Mouse (Mus musculus) gastrocnemius, adult 8-10 months (tissue): ENCODE results near the gene Tanc2. TPM values are rescaled to one million over a fixed set of nuclear protein-coding genes. Genes with fewer than 3 reads are reported as not detected.
A peak's percentile ranks its signal among the peaks of the same experiment; 100 is the strongest.

Source experiments
- DNase-seq, 2 experiments: peaks; one replicate each; pipeline ENCODE4 v3.0.0; 2022; ENCODE audit warnings: low spot score in 2 of 2
- total RNA-seq, 4 experiments: library from RNA; stranded (reverse); gene quantifications; 2 replicates each; pipeline ENCODE4 v1.2.4; 2022

Tanc2 gene
- total RNA-seq: 10 to 100 TPM in 1 of 4 experiments, 1 to 10 TPM in 3; 7.0 to 11.0 (median 8.3) TPM

DNA sequence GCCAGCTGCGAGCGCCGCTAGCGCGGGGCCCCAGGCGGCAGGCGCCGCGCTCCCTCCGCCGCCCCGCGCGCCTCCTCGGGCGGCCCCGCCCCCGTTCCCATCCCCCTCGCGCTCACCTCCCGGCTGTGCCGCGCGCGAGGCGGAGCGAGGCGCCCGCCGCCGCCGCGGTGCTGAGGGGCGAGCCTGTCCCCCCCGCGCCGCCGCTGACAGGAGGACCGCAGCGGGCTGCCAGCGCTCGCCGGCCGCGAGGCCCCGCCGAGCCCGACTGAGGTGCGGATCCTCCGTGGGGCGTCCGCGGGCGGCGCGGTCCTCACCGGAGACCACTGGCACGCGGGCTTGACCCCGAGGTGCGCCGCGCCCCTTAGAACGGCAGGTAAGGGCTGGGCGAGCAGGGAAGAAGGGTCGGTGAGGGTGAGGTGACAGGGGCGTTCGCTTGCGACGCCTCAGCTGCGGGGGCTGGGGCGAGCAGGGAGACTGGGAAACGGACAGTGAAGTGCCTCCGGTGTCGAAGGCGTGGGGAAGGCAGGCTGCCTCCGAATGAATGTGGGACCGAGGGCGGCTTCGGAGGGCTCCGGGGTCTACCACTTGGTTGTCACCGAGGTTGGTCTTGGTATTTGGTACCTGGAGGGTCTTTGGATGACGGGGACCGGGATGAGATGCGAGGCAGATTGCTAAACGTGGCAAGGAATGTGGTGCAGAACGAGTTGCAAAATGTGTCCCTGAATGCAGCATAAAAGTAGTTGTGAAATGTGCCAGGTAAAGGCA is at the start of gene Tanc2:
TSS of gene Tanc2 (plus strand) at position 110 of the 765 bp plus-strand sequence.
- DNase-seq: peak; percentile 13 to 36

DNA sequence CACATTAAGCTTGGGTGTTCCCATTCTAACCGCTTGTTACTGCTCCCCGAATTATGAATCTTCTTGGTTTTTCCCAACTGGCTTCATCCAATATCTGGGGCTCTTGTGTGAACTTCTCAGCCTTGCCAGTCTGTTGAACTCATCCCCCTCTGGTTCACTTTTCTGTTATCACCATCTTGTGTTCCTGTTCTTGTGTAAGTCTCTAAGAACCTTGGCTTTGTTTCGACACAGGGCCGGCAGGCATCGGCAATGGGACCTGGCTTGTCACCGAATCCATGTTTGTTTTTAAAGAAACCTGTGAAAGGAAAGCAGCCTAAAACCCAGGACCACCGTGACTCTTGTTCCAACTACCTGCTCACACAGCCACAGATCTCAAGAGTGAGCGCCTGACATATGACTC is 49.0 kb upstream of the Tanc2 start:
- DNase-seq: no peak

DNA sequence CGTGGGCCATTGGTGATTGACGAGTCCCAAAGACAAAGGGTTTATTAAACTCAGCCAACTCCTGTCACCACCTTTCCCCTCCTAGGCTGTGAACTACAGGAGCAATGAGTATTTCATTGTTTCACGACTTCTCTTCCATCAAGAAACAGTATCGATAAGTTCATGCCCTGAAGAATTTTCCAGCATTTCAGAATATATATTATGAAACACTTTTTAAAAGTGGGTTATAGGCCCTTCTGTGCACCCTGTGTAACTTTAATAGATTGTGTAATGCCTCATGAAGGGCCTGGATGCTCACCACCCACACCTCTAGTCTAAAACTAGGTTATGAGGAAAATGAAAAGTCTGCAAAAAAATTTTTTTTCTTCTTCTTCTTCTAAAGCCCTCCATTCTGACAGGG is 48.4 kb upstream of the Tanc2 start:
- DNase-seq: no peak

DNA sequence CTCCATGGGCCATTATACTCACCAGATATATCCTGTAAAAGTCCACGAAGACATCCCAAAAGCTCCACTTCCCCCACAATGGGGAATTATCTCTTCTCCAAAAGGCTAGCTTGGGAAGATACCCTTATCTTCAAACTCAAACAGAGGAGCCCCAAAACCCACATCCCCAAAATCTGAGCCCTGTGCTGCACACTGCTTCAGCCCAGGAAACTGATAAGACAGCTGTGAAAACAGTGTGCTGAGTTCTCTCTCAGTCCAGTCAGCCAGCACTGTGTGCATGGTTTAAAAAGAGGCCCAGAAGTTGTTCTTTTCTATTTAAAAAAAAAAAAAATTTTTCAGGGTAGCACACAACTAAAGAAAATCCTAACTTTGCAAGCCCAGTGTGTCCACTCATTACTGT is 47.7 kb upstream of the Tanc2 start:
- DNase-seq: no peak

DNA sequence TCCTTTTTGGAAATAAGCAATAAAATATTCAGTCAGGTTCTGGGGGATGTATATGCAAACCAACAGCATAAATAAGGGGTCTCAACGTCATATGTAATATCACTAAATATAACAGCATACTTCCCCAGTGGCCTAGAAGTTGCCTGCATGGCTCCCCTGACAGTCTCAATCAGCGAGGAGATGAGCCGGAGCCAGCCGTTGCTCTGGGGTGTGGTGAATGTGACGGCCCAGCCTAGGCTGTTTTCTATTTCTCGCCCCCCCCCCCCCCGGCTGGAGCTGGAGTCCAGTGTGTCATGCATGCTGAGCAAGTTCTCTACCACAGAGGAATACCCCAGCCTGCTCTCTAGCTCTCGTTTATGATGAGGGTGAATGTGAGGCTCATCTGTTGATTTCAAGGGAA is 44.0 kb upstream of the Tanc2 start:
- no peak for DNase-seq

DNA sequence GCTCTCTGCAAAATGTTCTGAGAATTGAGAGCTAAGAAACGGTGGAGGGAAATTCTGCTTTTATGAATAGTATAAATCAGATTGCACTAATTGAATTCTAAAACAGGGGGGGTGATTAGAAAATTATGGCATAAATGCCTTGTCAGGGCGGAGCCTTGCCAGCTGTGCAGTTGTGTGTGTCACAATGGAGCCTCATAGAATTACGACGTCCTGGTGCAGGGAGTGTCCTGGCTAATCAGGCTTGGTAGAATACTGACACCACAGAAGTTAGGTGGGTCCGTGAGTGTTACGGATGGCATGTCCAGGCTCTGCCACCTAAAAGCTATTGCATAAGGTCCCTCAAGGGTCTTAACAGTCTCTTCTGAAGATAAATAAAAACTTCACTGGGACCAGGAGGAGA is 43.4 kb upstream of the Tanc2 start:
- no peak for DNase-seq

DNA sequence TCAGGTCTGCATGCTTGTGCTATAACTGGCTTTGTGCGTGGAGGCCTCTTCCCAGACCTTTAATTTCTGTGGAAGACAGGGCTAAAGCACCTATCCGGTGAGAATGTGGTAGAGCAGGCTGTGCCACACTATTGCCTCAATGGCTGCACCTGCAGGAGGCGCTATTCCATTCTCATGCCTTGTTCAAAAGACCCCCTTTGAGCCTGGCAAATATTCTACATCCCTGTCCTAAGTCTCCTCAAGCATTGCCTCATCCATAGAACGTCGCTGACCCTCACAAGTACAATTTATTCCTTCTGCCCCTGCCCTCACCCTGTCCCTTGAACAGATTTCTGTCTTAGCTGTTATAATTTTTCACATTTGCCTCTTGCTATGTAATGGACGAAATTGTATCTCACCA is 41.4 kb upstream of the Tanc2 start:
- DNase-seq: no peak

DNA sequence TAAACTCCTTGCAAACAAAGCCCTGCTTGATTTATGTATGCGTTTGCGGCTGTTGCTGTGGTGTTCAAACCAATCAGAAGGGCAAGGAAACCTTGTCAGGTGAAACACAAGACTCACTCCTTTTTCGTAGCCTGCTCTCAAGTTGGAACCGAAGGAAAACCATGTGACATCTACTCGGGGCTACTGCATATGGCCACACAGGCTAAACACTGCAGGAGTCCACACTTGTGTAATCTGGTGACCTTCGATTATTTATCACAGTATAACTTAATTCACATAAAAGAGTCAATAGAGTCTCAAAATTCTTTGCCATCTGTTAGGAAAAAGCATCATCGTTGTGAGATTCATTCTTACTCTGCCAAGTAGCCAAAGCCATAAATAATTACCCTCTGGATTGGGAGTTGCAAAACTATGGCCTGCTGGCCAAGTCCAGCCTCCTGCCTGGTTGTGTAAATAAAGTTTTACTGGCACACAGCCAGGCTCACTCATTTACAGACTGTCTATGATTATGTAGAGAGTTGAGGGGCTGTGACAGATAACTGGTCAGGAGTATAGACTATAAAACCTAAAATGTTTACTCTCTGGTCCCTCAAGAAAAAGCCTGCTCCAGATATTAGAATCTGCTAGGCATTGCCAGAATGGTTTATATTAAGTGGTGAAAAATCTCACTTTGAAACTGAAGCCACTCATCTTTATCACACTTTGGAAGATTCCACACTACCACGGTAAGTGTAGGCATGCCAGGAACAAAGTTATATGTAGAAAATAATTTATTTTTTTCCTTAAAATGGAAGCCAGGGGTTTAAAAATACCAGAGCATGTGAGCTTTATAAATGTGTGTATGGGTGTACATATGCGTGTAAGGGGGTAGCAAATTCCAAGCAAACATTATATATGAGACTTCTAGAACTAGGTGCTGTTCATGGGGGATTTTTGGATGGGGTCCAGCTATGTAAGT is 40.3 kb upstream of the Tanc2 start:
- peak in 1 of 2 experiments; percentile 6 for DNase-seq

DNA sequence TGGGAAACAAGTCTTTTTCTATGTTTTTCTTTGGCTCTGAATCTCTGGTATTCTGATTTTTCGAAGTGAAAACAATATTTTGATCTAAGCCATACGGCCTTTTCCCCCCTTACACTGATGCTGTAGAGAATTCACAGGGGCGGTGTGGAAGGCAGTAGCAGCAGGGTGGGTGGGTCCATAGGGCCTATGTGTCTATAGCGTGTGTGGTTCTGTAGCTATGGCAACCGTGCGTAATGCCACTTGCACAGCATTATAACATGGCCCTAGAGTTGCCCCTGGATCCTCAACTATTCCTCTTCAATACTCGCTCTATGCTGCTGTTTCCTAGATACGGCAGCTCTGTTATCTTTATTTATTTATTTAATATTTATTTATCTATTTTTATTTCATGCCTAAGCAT is 32.5 kb upstream of the Tanc2 start:
- no peak for DNase-seq

DNA sequence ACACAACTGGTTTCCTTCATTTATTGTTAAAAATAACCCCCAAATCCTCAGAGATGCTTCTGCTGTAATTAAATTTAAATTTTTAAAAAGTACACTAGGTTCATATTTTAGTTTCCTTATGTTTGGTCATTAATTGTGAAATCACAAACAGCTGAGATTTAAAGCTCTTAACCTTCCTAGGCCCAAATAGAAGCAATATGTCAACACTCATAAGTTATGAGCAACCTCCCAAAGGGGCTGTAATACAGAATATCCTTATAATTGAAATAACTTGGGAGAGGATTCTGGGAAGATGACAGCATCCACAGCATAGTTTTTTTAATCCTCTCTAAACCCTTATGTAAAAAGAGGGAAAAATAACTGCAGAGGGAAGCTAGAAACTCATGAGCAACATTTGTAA is 31.7 kb upstream of the Tanc2 start:
- DNase-seq: no peak

DNA sequence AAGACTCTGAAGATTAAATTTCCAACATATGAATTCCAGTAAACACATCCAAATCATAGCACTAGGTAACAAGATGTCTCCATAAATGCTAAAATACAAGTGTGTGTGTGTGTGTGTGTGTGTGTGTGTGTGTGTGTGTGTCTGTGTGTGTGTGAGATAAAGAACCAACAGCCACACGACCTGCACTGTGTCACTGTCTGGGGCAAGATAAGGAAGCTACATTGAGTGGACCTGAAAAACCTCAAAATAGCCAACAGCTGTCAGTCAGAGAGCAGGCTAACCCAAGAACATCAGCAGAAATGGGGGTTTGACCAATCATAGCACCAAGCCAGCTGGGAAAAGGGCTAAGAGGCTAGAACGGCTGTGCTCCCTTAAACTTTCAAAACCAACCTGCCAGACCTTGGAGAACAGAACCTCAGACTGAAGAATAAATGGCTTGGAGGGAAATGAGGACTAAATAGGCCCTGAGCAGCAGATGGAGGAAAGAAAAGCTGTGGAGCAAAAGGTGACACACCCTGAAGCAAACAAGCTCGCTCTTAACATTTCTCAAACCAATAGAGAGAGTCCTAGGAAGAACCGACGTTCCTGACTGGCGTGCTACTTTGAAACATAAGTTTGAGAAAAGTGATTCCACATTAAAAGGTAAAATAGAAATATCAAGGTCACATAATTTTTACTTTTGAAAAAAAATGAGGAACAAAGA is 30.8 kb upstream of the Tanc2 start:
- DNase-seq: no peak

DNA sequence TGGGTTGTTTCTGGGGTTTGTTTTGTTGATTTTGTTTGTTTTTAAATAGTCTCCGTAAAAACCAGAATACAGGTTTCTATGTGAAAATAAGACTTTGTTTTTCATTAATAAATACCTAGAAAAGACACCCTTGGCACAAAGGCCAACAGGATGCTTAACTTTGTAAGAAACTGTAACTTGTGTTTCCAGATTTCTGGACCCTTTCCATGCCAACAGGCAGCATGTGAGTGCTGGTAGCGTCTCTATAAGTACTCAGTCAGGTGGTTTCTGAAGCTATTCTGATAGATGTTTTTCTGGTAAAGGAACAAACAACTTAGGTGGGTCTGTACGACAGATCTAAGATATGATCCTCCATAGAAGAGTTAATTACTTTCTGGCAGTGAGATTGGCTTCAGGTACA is 26.2 kb upstream of the Tanc2 start:
- no peak for DNase-seq

DNA sequence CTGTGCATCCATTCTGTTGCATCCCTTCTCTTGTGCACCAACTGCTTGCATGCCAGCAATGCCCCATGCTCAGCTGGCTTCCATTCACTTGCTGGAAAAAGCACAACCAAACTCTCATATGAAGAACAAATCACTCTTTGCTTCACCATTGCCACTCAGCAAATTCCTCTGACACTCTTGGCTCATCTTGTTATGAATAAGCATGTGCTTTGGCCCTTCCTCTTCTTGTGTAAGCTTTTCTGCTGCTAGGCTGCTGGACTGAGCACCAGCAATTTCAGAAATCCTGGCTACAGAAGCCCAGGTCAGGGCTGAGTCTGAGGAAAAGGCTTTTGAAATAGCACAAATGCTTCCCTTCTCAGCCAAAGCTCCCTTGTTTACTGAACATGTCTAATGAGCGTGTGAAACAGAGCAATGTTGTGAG is 22.6 kb upstream of the Tanc2 start:
- no peak for DNase-seq

DNA sequence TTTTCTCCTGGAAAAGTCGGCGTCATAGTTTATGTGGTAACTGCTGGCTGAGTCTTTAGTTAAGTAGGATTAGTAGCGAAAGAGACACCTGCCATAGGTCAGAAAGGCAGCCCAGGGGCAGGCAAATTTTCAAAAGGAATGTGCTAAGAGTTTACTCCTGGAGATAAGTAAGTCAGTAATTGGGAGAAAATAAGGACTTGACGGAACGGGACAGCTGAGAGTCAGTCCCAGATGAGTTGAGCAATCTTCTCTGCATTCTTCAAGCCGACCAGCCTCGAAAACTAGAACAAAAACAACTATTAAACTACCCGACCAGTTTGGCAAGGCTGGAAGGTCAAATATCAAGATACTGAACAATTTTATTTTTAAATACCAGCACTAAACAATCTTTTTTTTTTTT is 17.8 kb upstream of the Tanc2 start:
- no peak for DNase-seq

DNA sequence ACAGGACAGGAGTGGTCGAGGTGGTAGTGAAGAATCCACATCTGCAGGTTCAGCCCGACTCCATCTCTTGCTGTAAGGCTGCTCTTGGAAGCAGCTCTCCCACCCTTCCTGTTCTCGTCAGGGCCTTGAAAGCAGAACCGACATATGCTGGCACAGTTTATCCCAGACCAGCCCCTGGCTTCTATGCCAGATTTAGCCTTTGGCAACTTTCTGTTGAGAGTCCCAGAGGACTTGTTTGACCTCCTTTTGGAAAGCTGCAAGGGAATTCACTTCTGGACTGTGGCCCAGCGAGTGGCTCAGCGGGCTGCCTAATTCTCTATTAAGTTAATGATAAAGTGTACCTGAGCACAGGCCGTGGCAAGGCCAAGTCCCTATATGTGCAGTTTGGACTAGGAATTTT is 15.5 kb upstream of the Tanc2 start:
- DNase-seq: peak; percentile 47 to 58

DNA sequence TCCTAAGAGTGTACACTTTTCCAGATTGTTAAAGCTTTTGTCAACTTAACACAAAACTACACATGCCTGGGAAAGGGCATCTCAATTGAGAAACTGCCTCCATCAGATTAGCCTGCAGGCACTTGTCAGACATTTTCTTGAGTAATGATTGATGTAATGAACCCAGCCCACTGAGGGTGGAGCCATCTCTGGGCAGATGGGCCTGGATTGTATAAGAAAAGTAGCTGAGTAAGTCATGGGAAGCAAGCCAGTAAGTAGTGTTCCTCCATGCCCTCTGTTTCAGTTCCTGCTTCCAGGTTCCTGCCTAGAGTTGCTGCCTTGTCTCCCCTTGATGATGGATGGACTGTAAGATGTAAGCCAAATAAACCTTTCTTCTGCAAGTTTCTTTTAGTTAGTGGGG is 12.6 kb upstream of the Tanc2 start:
- DNase-seq: no peak

DNA sequence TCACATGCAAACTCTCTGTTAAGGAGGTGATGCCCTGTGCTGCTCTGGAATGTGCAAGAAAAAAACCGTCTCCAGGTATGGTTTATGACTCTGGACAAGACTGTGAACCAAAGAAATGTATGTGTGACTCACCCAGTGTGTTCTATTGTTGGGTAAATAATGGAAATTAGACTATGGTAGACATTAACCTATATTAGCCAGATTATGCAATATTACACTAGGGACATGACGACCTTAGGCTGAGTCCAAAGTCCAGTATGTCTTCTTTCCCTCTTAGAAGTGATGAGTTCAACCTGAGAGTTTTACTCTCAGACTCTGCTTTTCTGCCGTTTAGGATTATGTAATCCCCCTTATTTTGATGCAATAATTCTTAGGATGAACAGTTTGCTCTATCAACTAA is 7.8 kb upstream of the Tanc2 start:
- DNase-seq: no peak

DNA sequence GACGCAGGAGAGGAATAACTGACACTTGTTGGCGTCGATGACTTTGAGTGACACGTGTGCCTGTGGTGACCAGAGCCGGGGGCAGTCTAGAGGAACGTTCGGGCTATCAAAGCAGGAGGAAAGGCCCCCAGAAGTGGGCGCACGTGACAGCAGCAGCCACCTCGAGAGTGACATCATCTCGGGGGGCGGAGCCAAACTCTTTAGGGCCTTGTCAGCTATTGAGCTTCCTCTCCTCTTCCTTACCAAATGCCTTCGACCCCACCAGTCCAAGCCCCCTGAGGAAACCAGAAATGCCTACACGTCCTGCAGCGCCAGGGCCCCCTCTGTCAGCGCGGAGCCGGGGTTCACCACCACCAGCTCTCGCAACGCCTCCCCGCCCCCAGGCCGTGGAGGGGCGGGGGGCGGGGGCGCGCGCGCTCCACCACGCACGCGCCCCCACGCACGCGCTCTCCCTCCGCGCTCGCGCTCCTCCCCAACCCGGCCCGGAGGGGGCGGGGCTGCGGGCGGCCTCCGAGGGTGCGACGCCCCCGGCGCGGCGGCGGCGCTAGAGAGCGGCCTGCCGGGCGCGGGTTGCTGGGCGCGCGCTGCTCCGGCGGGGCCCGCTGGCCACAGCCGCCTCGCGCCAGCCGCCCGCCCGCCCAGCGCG is 432 bp upstream of the Tanc2 start:
- peak; percentile 81 for DNase-seq

DNA sequence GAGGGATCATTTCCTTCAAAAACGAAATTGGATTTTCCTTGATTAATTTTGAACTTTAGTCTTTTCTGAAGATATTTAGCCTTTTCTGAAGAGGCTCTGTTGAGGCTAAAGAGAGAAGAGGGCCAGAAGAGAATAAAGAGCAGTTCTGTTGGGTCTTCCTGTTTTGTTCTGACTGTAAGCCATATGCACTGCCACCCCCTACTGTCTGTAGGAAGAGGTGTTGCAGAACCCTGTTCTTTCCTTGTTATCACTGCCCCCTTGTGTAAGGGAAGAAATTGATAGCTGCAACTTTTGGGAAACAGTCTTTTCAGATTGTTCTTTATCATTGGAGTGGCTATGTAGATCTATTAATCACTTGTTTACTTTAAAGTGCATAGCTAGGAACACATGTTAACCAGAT is 2.1 kb downstream of the Tanc2 start:
- no peak for DNase-seq

DNA sequence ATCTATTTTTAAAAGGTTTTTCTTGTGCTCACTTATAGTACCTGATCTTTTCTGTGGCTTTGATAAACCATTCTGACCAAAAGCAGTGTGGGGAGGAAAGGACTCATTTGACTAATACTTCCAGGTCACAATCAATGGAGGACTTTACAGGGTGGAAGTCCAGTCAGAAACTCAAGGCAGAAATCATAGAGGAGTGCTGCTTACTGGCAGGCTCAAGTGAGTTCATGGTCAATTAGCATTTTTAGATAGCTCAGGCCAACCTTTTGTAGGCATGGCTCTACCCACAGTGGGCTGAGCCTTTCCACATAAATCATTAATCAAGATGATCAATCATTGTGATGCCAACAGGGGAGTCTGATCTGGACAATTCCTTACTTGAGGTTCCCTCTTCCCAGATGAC is 12.4 kb downstream of the Tanc2 start:
- no peak for DNase-seq

DNA sequence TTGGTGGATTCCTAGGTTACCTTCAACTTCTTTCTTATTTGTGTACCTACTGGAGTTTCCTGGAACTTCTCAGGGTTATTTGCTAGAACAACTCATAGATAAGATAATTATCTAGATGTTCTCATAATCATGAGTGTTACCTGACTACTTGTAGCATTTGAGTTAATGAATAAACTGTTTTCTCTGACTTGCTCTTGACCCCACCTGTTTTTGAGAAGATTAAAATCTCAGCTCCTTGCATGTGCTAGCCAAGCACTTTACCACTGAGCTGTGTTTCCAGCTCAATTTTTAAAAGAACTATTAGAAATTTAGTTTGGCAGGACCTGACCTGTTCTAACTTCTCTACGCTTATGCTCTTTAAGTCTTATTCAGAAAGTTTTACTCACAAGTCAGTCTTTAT is 36.4 kb downstream of the Tanc2 start:
- no peak for DNase-seq
